Mouse (Mus musculus): ENCODE measurements around the gene S100a13.

Gene S100a13

GRCm38 (mm10) chr3:90513796-90514590 lies at the start of gene S100a13, which contains the start of gene S100a1:
Gene S100a13 (plus strand): TSS chr3:90514435.
Gene S100a1 (minus strand): TSS chr3:90514392.
- peak; percentile 59 to 85 for DNase-seq (ENCODE audit: low spot score in 2 of 2)

GRCm38 (mm10) chr3:90464552-90465080 lies 49.6 kb upstream of the S100a13 start:
- DNase-seq (ENCODE audit: low spot score in 2 of 2), result peak in 1 of 2 experiments; percentile 25

GRCm38 (mm10) chr3:90465081-90465685 lies 49.1 kb upstream of the S100a13 start:
- peak; percentile 15 to 49 for DNase-seq (ENCODE audit: low spot score in 2 of 2)

GRCm38 (mm10) chr3:90465686-90466310 lies 48.4 kb upstream of the S100a13 start, which contains the start of gene Npr1:
Gene Npr1 (minus strand): TSS chr3:90465866.
- peak; percentile 31 for DNase-seq (ENCODE audit: low spot score in 2 of 2)

- DNase-seq (ENCODE audit: low spot score in 2 of 2), result peak; percentile 25 to 54
Measured at GRCm38 (mm10) chr3:90466311-90466766, 47.9 kb upstream of the S100a13 start.

- no peak for DNase-seq (ENCODE audit: low spot score in 2 of 2)
Measured at GRCm38 (mm10) chr3:90467618-90468300, 46.5 kb upstream of the S100a13 start.

- no peak for DNase-seq (ENCODE audit: low spot score in 2 of 2)
Measured at GRCm38 (mm10) chr3:90472213-90472612, 42.0 kb upstream of the S100a13 start.

GRCm38 (mm10) chr3:90475151-90475830 lies 38.9 kb upstream of the S100a13 start:
- no peak for DNase-seq (ENCODE audit: low spot score in 2 of 2)

GRCm38 (mm10) chr3:90475831-90476611 lies 38.2 kb upstream of the S100a13 start, which contains the start of gene Ilf2:
Gene Ilf2 (plus strand): TSS chr3:90476126.
- DNase-seq (ENCODE audit: low spot score in 2 of 2), result peak; percentile 83 to 93

- no peak for DNase-seq (ENCODE audit: low spot score in 2 of 2)
Measured at GRCm38 (mm10) chr3:90486998-90487397, 27.2 kb upstream of the S100a13 start.

- no peak for DNase-seq (ENCODE audit: low spot score in 2 of 2)
Measured at GRCm38 (mm10) chr3:90488576-90488975, 25.7 kb upstream of the S100a13 start.

- peak; percentile 92 to 95 for DNase-seq (ENCODE audit: low spot score in 2 of 2)
Measured at GRCm38 (mm10) chr3:90490696-90491256, 23.5 kb upstream of the S100a13 start, which contains the start of gene Snapin. Gene Snapin (minus strand): TSS chr3:90491033.

- DNase-seq (ENCODE audit: low spot score in 2 of 2), result no peak
Measured at GRCm38 (mm10) chr3:90491350-90491749, 22.9 kb upstream of the S100a13 start.

GRCm38 (mm10) chr3:90493831-90494540 lies 20.2 kb upstream of the S100a13 start:
- DNase-seq (ENCODE audit: low spot score in 2 of 2), result no peak

- DNase-seq (ENCODE audit: low spot score in 2 of 2), result no peak
Measured at GRCm38 (mm10) chr3:90495850-90496525, 18.2 kb upstream of the S100a13 start.

- no peak for DNase-seq (ENCODE audit: low spot score in 2 of 2)
Measured at GRCm38 (mm10) chr3:90497597-90497996, 16.6 kb upstream of the S100a13 start.

GRCm38 (mm10) chr3:90503444-90503843 lies 10.8 kb upstream of the S100a13 start:
- no peak for DNase-seq (ENCODE audit: low spot score in 2 of 2)

- no peak for DNase-seq (ENCODE audit: low spot score in 2 of 2)
Measured at GRCm38 (mm10) chr3:90505216-90505615, 9.0 kb upstream of the S100a13 start.
